Mouse (Mus musculus): ENCODE results near the gene Olfr477. TPM values are rescaled to one million over a fixed set of nuclear protein-coding genes. Genes with fewer than 3 reads are reported as not detected.

Gene Olfr477
- not detected in 2 replicates for polyA plus RNA-seq (2012; ENCODE audit: low replicate concordance)

DNA sequence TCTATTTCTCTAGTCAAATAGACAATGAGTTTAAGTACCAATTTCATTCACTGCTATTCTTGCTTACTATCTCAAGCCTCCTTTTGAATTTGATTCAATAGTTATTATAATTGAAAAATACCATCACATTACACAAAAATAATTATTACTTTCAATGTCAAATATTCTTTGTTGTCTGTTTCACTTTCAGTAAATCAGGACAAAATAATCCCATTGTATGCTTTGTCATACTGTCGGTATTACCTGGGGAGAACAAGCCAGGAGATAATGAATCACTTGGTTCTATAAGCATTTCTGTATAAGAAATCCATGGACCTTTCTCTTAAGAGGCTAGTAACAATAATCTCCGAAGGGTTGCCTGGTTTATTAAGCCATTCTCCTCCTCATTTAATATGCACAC lies at the start of gene Olfr477:
TSS of gene Olfr477 (plus strand) at position 301 of the 400 bp plus-strand sequence.

DNA sequence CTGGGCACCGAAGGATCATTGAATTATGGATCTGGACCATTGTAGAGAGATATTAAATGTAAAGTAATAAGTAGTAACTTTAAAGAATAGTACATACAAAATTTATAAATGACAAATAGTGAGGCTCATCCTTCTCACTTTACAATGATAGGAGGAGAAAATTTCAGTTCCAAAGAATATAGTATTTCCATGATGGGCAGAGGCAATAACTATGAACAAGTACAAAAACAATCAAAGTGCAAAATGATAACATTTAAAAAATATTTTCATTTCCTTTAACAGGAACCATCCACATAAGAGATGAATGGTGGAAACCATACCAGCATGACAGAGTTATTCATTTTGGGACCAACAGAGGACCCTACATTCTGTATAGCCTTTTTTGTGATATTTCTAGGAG lies 32.1 kb upstream of the Olfr477 start, which contains the start of gene Olfr474:
TSS of gene Olfr474 (plus strand) at position 301 of the 400 bp plus-strand sequence.

DNA sequence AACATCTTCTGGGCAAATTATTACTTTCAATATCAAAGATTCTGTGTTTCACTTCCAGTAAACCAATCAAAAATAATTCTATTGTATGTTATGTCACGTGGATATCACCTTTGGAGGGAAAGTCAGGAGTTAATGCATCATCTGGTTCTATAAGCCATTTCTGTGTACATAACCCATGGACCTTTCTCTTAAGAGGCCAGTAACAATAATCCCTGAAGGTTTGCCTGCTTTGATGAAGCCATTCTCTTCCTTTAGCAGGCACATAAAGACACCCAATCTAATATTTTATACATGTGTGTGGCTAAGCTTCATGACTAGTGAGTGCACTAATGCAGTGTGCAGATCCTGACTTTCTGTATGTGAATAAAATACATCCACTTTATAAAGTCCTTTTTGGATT lies 22.0 kb upstream of the Olfr477 start, which contains the start of gene Olfr476:
TSS of gene Olfr476 (plus strand) at position 301 of the 400 bp plus-strand sequence.

DNA sequence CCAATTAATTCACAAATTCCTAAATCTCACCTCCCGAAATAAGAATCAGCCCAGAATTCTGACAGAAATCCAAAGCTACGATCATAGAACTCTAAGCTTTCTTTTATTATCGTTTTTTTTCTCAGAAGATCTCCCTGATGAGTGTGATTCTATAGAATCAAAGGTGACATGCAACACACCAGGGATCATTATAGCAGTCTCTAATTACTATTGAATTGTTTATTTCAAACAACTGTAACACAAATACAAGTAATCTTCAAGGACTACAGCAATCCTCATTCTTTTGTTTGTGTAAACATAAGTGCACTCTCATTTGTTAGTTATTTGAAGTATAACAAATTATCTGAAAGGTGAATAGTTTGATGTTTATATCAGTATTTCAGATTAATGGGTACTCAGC lies 47.4 kb downstream of the Olfr477 start, which contains the start of gene Olfr478:
TSS of gene Olfr478 (minus strand) at position 101 of the 400 bp plus-strand sequence.

Other genes starting within 250 kb of the Olfr477 start
- gene Cyb5r2, start 228.7 kb upstream of the Olfr477 start, polyA plus RNA-seq (2012; ENCODE audit: low replicate concordance), result 0.10 TPM in 1 of 2 replicates, not detected in the other
- not detected in 2 replicates for gene Ovch2, start 185.5 kb upstream of the Olfr477 start, polyA plus RNA-seq (2012; ENCODE audit: low replicate concordance)
- gene Olfr467, start 174.4 kb upstream of the Olfr477 start, polyA plus RNA-seq (2012; ENCODE audit: low replicate concordance), result not detected in 2 replicates
- not detected in 2 replicates for gene Olfr469, start 161.2 kb upstream of the Olfr477 start, polyA plus RNA-seq (2012; ENCODE audit: low replicate concordance)
- gene Olfr470, start 139.2 kb upstream of the Olfr477 start, polyA plus RNA-seq (2012; ENCODE audit: low replicate concordance), result not detected in 2 replicates
- not detected in 2 replicates for gene Olfr472, start 88.8 kb upstream of the Olfr477 start, polyA plus RNA-seq (2012; ENCODE audit: low replicate concordance)
- gene Olfr473, start 56.2 kb upstream of the Olfr477 start, polyA plus RNA-seq (2012; ENCODE audit: low replicate concordance), result not detected in 2 replicates
- not detected in 2 replicates for gene Olfr474, start 32.0 kb upstream of the Olfr477 start, polyA plus RNA-seq (2012; ENCODE audit: low replicate concordance)
- not detected in 2 replicates for gene Olfr476, start 21.9 kb upstream of the Olfr477 start, polyA plus RNA-seq (2012; ENCODE audit: low replicate concordance)
- not detected in 2 replicates for gene Olfr478, start 47.3 kb downstream of the Olfr477 start, polyA plus RNA-seq (2012; ENCODE audit: low replicate concordance)
- gene Olfr479, start 64.0 kb downstream of the Olfr477 start, polyA plus RNA-seq (2012; ENCODE audit: low replicate concordance), result not detected in 2 replicates
- gene Olfr480, start 80.7 kb downstream of the Olfr477 start, polyA plus RNA-seq (2012; ENCODE audit: low replicate concordance), result not detected in 2 replicates
- gene Olfr481, start 93.2 kb downstream of the Olfr477 start, polyA plus RNA-seq (2012; ENCODE audit: low replicate concordance), result not detected in 2 replicates
- not detected in 2 replicates for gene Olfr482, start 110.9 kb downstream of the Olfr477 start, polyA plus RNA-seq (2012; ENCODE audit: low replicate concordance)
- gene Olfr483, start 114.2 kb downstream of the Olfr477 start, polyA plus RNA-seq (2012; ENCODE audit: low replicate concordance), result not detected in 2 replicates
- gene Olfr484, start 140.8 kb downstream of the Olfr477 start, polyA plus RNA-seq (2012; ENCODE audit: low replicate concordance), result not detected in 2 replicates
- gene Olfr485, start 173.2 kb downstream of the Olfr477 start, polyA plus RNA-seq (2012; ENCODE audit: low replicate concordance), result not detected in 2 replicates
- not detected in 2 replicates for gene Olfr486, start 186.0 kb downstream of the Olfr477 start, polyA plus RNA-seq (2012; ENCODE audit: low replicate concordance)
- gene Olfr487, start 227.9 kb downstream of the Olfr477 start, polyA plus RNA-seq (2012; ENCODE audit: low replicate concordance), result not detected in 2 replicates

All from hematopoietic multipotent progenitor cell, adult 10-12 weeks (in vitro differentiated cells).